Mouse (Mus musculus) testis, adult 2 months (tissue): ENCODE measurements at regions not wholly inside any gene's neighbourhood (a gene's known extent, or its start where the extent isn't known, plus 50 kb on each side); places are given as distances from the start of the nearest gene placed in this dataset.

Source experiments
- H3K27ac ChIP-seq: fragments of 200-500 bp; 2 replicates; pipeline ENCODE4 v1.5.1; 2012; ENCODE audit warnings: low read depth, low read length; ENCODE audit not compliant: control insufficient read depth, insufficient read depth
- H3K27me3 ChIP-seq: fragments of 200-500 bp; 2 replicates; pipeline ENCODE4 v1.6.1; 2012; ENCODE audit warnings: mild to moderate bottlenecking, low read length, moderate library complexity; ENCODE audit not compliant: control insufficient read depth, insufficient read depth
- H3K36me3 ChIP-seq: fragments of 200-500 bp; 2 replicates; pipeline ENCODE4 v1.6.1; 2012; ENCODE audit warnings: mild to moderate bottlenecking, low read length; ENCODE audit not compliant: control insufficient read depth, insufficient read depth
- H3K4me1 ChIP-seq: fragments of 200-500 bp; 2 replicates; pipeline ENCODE4 v1.6.1; 2012; ENCODE audit warnings: low read length; ENCODE audit not compliant: control insufficient read depth, insufficient read depth
- H3K4me3 ChIP-seq: fragments of 200-500 bp; 2 replicates; pipeline ENCODE4 v1.5.1; 2012; ENCODE audit warnings: low read depth, mild to moderate bottlenecking, low read length, moderate library complexity, mixed read lengths; ENCODE audit not compliant: control insufficient read depth
- CTCF ChIP-seq: fragments of 200-500 bp; IDR thresholded peaks from 2 replicates; pipeline ENCODE4 v1.5.1; 2012; ENCODE audit warnings: low read depth, mild to moderate bottlenecking, inconsistent platforms, low read length, moderate library complexity; ENCODE audit not compliant: control insufficient read depth, insufficient read depth, insufficient replicate concordance
- POLR2A ChIP-seq: fragments of 200-500 bp; IDR thresholded peaks from 2 replicates; pipeline ENCODE4 v1.6.1; 2012; ENCODE audit warnings: low read depth, mild to moderate bottlenecking, inconsistent platforms, low read length, moderate library complexity; ENCODE audit not compliant: control insufficient read depth

DNA sequence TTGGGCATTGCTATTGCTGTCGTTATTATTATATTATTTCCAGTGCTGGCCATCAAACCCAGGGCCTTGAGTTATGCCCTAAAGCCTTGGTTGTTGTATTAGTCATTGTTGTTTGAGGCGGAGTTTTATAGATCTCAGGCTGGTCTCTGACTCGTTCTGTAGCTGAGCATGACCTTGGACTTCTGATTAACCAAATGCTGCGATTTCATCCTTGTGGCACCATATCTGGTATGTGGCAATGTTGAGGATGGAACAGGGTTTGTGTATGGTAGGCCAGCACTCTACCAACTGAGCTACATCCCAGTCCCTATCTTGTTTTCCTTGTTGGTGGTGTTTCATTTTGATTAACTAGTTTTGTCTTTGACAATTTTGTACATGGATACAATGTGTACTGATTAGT, 130.7 kb upstream of the Acsl4 start:
- no peaks in the 10 kb centered on the region for H3K27me3 ChIP-seq
- H3K36me3 ChIP-seq = no peaks in the 10 kb centered on the region
- H3K4me1 ChIP-seq = no peaks in the 10 kb centered on the region
- no peak overlapping the region for H3K4me3 ChIP-seq
- TF ChIP-seq CTCF = no peak
- TF ChIP-seq POLR2A = no peak
- H3K27ac ChIP-seq = no peak overlapping the region

- Histone ChIP-seq H3K4me1 (no peaks in the 10 kb centered on the region), H3K27ac (no peak overlapping the region), H3K27me3 (no peaks in the 10 kb centered on the region), H3K4me3 (no peak overlapping the region), H3K36me3 (no peaks in the 10 kb centered on the region)
- no peak for TF ChIP-seq CTCF
Measured at GRCm38 (mm10) chrX:142526953-142527352, 136.6 kb upstream of the Acsl4 start.

- TF ChIP-seq CTCF = peak; percentile 12; the same call in 1 of the 2 replicates
- TF ChIP-seq POLR2A = no peak
- Histone ChIP-seq H3K27ac (no peak overlapping the region), H3K36me3 (no peaks in the 10 kb centered on the region), H3K27me3 (no peaks in the 10 kb centered on the region), H3K4me3 (no peak overlapping the region), H3K4me1 (no peaks in the 10 kb centered on the region)
Measured at GRCm38 (mm10) chrX:142529892-142530291, 139.6 kb upstream of the Acsl4 start.

DNA sequence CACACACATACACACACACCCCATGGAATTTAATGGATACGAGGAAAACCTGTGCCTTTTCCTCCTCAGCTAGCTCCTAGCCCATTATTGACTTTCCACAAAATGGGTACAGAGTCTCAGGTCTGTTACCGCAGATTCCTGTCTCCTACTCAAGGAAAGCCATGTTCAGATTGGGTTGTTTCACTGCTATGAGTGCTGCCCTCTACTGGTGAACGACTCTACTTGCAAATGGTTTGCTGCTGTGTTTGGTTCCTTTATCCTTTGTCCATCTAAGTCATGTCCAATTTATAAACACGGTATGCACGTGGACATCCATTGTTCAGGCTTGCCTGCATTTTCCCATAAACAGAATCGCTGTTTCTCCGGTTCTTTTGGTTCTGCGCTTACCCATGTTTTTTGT, 144.4 kb upstream of the Acsl4 start:
- H3K27me3 ChIP-seq = no peaks in the 10 kb centered on the region
- H3K4me3 ChIP-seq = no peak overlapping the region
- TF ChIP-seq POLR2A = no peak
- TF ChIP-seq CTCF = no peak
- no peaks in the 10 kb centered on the region for H3K36me3 ChIP-seq
- H3K4me1 ChIP-seq = no peaks in the 10 kb centered on the region
- no peak overlapping the region for H3K27ac ChIP-seq

DNA sequence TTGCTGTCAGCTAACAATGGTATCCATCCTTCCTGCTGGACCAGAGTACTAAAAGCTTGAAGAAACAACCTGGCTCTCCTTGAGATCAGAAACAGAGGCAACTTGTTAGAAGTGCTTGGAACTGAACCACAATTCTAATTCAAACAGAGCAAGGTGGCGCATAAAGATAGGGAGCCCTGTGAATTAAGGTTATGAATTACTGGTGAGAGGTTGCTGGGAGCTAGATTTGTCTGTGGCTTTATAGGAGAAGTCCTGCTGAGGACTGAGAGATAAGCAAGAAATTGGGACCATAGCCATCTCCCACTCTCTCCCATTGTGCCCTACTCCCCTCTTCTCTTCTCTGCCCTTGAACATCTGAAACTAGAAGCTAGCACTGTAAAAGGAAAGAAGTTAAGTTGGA, 145.2 kb upstream of the Acsl4 start:
- H3K4me3 ChIP-seq = no peak overlapping the region
- H3K36me3 ChIP-seq = no peaks in the 10 kb centered on the region
- H3K4me1 ChIP-seq = no peaks in the 10 kb centered on the region
- H3K27ac ChIP-seq = no peak overlapping the region
- H3K27me3 ChIP-seq = no peaks in the 10 kb centered on the region
- TF ChIP-seq CTCF (no peak), POLR2A (no peak)

DNA sequence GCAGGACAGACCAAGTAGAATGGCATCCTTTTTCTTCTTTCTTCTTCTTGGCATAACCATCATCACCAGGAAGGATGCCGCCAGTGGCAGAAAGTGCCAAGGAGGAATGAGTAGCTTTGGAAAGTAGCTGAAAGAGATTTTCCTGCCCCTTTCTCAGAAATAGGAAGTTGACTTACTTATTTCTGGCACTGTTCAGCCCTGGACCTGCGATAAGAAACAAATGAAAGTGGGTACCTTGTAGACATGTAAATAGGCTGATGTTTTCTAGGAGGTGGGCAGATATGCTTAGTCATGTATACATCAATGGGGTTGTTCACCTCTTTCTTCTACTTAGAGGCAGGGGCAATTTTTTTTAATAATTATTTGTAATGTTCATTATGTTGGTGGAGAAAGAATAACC, 145.3 kb upstream of the Tmem164 start:
- H3K4me1 ChIP-seq = no peaks in the 10 kb centered on the region
- H3K4me3 ChIP-seq = no peak overlapping the region
- no peak overlapping the region for H3K27ac ChIP-seq
- no peaks in the 10 kb centered on the region for H3K36me3 ChIP-seq
- no peak for TF ChIP-seq POLR2A
- H3K27me3 ChIP-seq = no peaks in the 10 kb centered on the region

- Histone ChIP-seq H3K27me3 (no peaks in the 10 kb centered on the region), H3K27ac (peak overlapping the region; percentile 73), H3K4me1 (no peaks in the 10 kb centered on the region), H3K36me3 (no peaks in the 10 kb centered on the region), H3K4me3 (no peak overlapping the region)
- TF ChIP-seq POLR2A (no peak), CTCF (no peak)
Measured at GRCm38 (mm10) chrX:142537259-142537963, 143.8 kb upstream of the Tmem164 start.

- Histone ChIP-seq H3K27me3 (no peaks in the 10 kb centered on the region), H3K4me3 (no peak overlapping the region), H3K4me1 (no peaks in the 10 kb centered on the region), H3K36me3 (no peaks in the 10 kb centered on the region), H3K27ac (no peak overlapping the region)
- TF ChIP-seq POLR2A (no peak), CTCF (peak; percentile 79; the same call in 1 of the 2 replicates)
Measured at GRCm38 (mm10) chrX:142540264-142540663, 140.9 kb upstream of the Tmem164 start.
